Mouse (Mus musculus): ENCODE data around the gene Gsta3. TPM values are rescaled to one million over a fixed set of nuclear protein-coding genes. Genes with fewer than 3 reads are reported as not detected.
A peak's percentile ranks its signal among the peaks of the same experiment; 100 is the strongest.
"Not testable (repeated sequence)": the region's sequence is repeated elsewhere in the genome, so short reads cannot be mapped to it uniquely, and the experiment has no call there.

Gsta3 gene
- polyA plus RNA-seq, 1 experiment, result not detected

GRCm38 (mm10) chr1:21266766-21267165 lies 26.4 kb downstream of the Gsta3 start:
- no peaks in the 10 kb centered on the region for H3K9me3 ChIP-seq
- peaks cover 7% of the 10 kb centered on the region for H3K4me1 ChIP-seq
- no peaks in the 10 kb centered on the region for H3K36me3 ChIP-seq (replicated peaks; ENCODE audit: low read length)
- H3K4me3 ChIP-seq (replicated peaks), result no peak overlapping the region
- TF ChIP-seq GATA1 (IDR thresholded peaks at IDR 0.05; ENCODE audit: borderline replicate concordance, low read length) (no peak), FLI1 (IDR thresholded peaks at IDR 0.05; ENCODE audit: low read length) (no peak)
- H3K27me3 ChIP-seq (replicated peaks), result no peaks in the 10 kb centered on the region

GRCm38 (mm10) chr1:21267466-21267865 lies 27.1 kb downstream of the Gsta3 start:
- not testable (repeated sequence) for H3K9me3 ChIP-seq; H3K4me3 ChIP-seq (replicated peaks); H3K27me3 ChIP-seq (replicated peaks); H3K36me3 ChIP-seq (replicated peaks; ENCODE audit: low read length)
- peaks cover 12% of the 10 kb centered on the region for H3K4me1 ChIP-seq

GRCm38 (mm10) chr1:21271343-21272055 lies 31.1 kb downstream of the Gsta3 start:
- Histone ChIP-seq H3K36me3 (replicated peaks; ENCODE audit: low read length) (no peaks in the 10 kb centered on the region), H3K4me3 (replicated peaks) (peak overlapping the region; percentile 88), H3K4me1 (peaks cover 12% of the 10 kb centered on the region), H3K9me3 (no peaks in the 10 kb centered on the region), H3K27me3 (replicated peaks) (no peaks in the 10 kb centered on the region)
- no peak for TF ChIP-seq FLI1 (IDR thresholded peaks at IDR 0.05; ENCODE audit: low read length)
- no peak for TF ChIP-seq GATA1 (IDR thresholded peaks at IDR 0.05; ENCODE audit: borderline replicate concordance, low read length)

DNA sequence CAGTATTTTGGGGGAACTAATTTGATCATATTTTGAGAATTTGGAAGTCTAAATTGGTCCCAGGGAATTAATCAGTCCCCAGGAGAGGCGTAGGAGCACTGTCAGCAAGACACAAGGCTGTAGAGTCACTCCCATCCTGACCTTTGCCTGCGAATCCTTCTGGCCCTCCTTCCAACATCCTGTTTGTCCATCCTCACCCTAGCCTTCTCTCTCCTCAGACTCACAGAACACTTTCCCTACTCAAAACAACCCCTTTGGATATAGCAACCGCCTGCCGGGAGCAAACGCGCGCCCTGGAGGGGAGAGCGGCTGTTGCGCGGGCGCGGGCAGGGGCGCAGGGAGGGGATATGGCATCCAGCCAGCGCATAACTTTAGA lies 31.7 kb downstream of the Gsta3 start:
- TF ChIP-seq GATA1 (IDR thresholded peaks at IDR 0.05; ENCODE audit: borderline replicate concordance, low read length), result no peak
- TF ChIP-seq FLI1 (IDR thresholded peaks at IDR 0.05; ENCODE audit: low read length), result no peak
- Histone ChIP-seq H3K9me3 (no peaks in the 10 kb centered on the region), H3K36me3 (replicated peaks; ENCODE audit: low read length) (no peaks in the 10 kb centered on the region), H3K4me1 (peaks cover 12% of the 10 kb centered on the region), H3K27me3 (replicated peaks) (no peaks in the 10 kb centered on the region), H3K4me3 (replicated peaks) (peak overlapping the region; percentile 88)

DNA sequence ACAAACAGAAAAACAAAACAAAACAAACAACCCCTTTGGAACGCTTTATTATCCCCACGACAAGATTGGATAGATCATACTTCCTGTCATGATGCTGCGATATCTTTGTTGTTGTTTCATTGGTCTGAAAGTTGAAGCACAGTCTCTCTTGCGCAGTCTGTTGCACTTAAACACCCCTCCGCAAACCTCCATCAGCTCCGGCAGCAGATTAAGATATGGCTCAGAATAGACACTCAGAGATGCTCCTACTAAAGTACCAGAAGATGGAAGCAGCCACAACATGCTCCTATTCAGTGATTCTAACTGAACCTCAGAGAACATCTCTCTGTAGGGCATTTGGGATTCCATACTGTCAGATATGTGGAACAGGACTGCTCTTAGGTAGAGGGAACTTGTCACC lies 32.7 kb downstream of the Gsta3 start:
- Histone ChIP-seq H3K4me1 (peaks cover 12% of the 10 kb centered on the region), H3K36me3 (replicated peaks; ENCODE audit: low read length) (no peaks in the 10 kb centered on the region), H3K9me3 (no peaks in the 10 kb centered on the region), H3K27me3 (replicated peaks) (no peaks in the 10 kb centered on the region), H3K4me3 (replicated peaks) (no peak overlapping the region)
- TF ChIP-seq FLI1 (IDR thresholded peaks at IDR 0.05; ENCODE audit: low read length), result no peak
- TF ChIP-seq GATA1 (IDR thresholded peaks at IDR 0.05; ENCODE audit: borderline replicate concordance, low read length), result no peak

- no peak for TF ChIP-seq FLI1 (IDR thresholded peaks at IDR 0.05; ENCODE audit: low read length)
- Histone ChIP-seq H3K4me3 (replicated peaks) (no peak overlapping the region), H3K27me3 (replicated peaks) (no peaks in the 10 kb centered on the region), H3K4me1 (peaks cover 12% of the 10 kb centered on the region), H3K36me3 (replicated peaks; ENCODE audit: low read length) (no peaks in the 10 kb centered on the region), H3K9me3 (no peaks in the 10 kb centered on the region)
These were observed 34.1 kb downstream of the Gsta3 start for GRCm38 (mm10) chr1:21274437-21275040.

DNA sequence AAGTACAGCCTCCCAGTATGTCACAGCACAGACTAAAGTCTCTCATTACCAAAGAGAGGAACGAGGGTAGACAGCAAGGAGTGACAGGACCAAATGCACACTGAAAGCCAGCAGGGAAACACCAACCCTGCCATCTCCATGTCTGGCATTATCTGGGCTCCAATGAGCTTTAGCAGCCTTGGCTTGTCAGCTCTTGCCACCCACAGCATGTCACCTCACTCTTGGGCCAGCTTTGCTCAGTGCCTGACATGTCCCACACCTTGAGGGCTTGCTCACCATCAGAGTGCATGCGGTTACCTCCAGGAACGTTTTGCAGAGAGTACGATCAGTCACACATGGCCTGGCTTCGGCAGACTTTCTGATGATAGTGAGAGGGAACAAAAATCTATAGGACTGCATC lies 35.0 kb downstream of the Gsta3 start:
- H3K36me3 ChIP-seq (replicated peaks; ENCODE audit: low read length); H3K27me3 ChIP-seq (replicated peaks); H3K4me3 ChIP-seq (replicated peaks); H3K9me3 ChIP-seq: not testable (repeated sequence)
- H3K4me1 ChIP-seq, result peaks cover 12% of the 10 kb centered on the region

- not testable (repeated sequence) for H3K27me3 ChIP-seq (replicated peaks); H3K4me3 ChIP-seq (replicated peaks); H3K36me3 ChIP-seq (replicated peaks; ENCODE audit: low read length); H3K9me3 ChIP-seq
- peaks cover 11% of the 10 kb centered on the region for H3K4me1 ChIP-seq
These were observed 35.8 kb downstream of the Gsta3 start for GRCm38 (mm10) chr1:21276158-21276557.

DNA sequence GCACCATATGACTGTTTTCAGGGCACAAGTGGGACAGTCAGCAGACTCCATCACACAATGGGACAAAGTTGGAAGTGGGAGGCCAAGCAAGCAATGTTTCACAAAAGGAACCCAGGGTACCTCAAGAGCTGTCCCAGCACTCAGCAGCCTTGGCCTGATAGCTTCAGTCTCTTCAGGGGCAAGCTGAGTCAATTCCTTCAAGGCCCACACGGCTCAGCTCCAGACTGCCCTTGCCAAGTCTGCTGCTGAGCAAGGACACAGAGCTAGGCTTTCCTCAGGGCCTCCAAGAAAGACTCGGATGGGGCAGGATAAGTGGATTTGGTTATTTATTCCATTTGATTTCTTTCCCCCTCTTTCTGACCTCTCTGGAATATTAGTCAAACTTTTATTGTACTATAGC lies 39.9 kb downstream of the Gsta3 start:
- no peaks in the 10 kb centered on the region for H3K27me3 ChIP-seq (replicated peaks)
- H3K36me3 ChIP-seq (replicated peaks; ENCODE audit: low read length), result no peaks in the 10 kb centered on the region
- H3K4me1 ChIP-seq, result no peaks in the 10 kb centered on the region
- no peaks in the 10 kb centered on the region for H3K9me3 ChIP-seq
- H3K4me3 ChIP-seq (replicated peaks), result no peak overlapping the region
- TF ChIP-seq FLI1 (IDR thresholded peaks at IDR 0.05; ENCODE audit: low read length) (no peak), GATA1 (IDR thresholded peaks at IDR 0.05; ENCODE audit: borderline replicate concordance, low read length) (no peak)

GRCm38 (mm10) chr1:21284644-21285043 lies 44.3 kb downstream of the Gsta3 start:
- not testable (repeated sequence) for H3K9me3 ChIP-seq; H3K4me1 ChIP-seq; H3K4me3 ChIP-seq (replicated peaks); H3K27me3 ChIP-seq (replicated peaks); H3K36me3 ChIP-seq (replicated peaks; ENCODE audit: low read length)

DNA sequence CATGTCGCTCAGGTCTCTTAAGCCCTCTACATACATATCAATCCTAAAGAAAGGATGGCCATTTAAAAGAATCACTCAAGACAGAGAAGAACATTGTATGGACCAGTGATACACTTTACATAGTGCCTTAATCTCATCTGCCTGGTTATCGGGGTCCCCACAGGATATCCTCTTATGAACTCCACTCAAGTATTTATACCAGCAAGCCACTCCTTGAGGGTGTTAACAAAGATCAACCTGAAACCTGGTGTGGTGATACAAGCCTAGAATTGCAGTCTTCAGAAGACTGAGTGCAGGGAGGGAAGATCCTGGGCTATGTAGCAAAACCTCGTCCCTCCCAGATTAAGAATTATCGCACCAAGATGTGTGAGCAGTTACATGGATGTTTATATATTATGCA lies 51.0 kb downstream of the Gsta3 start:
- Histone ChIP-seq H3K4me1 (no peaks in the 10 kb centered on the region), H3K9me3 (no peaks in the 10 kb centered on the region)
- TF ChIP-seq FLI1 (IDR thresholded peaks at IDR 0.05; ENCODE audit: low read length), result no peak

More for the DNA sequence above, 51.0 kb downstream of the Gsta3 start:
- Histone ChIP-seq H3K36me3 (replicated peaks; ENCODE audit: low read length) (no peaks in the 10 kb centered on the region), H3K27me3 (replicated peaks) (no peaks in the 10 kb centered on the region), H3K4me3 (replicated peaks) (no peak overlapping the region)
